Mouse (Mus musculus) liver, adult 10 weeks (tissue): ENCODE data around the gene Mchr1. TPM values are rescaled to one million over a fixed set of nuclear protein-coding genes. Genes with fewer than 3 reads are reported as not detected.

Source experiments
- polyA plus RNA-seq: library from polyadenylated mRNA; stranded (reverse); fragments of 350-450 nt; fragmentation: Illumina TruSeq; extraction: RNeasy Lipid Tissue Mini Kit (QIAGEN cat#74804); gene quantifications from one replicate; pipeline ENCODE4 v1.2.3, GENCODE M21; 2014; ENCODE audit warnings: low read depth, low replicate concordance

Gene Mchr1
- polyA plus RNA-seq, result not detected

DNA sequence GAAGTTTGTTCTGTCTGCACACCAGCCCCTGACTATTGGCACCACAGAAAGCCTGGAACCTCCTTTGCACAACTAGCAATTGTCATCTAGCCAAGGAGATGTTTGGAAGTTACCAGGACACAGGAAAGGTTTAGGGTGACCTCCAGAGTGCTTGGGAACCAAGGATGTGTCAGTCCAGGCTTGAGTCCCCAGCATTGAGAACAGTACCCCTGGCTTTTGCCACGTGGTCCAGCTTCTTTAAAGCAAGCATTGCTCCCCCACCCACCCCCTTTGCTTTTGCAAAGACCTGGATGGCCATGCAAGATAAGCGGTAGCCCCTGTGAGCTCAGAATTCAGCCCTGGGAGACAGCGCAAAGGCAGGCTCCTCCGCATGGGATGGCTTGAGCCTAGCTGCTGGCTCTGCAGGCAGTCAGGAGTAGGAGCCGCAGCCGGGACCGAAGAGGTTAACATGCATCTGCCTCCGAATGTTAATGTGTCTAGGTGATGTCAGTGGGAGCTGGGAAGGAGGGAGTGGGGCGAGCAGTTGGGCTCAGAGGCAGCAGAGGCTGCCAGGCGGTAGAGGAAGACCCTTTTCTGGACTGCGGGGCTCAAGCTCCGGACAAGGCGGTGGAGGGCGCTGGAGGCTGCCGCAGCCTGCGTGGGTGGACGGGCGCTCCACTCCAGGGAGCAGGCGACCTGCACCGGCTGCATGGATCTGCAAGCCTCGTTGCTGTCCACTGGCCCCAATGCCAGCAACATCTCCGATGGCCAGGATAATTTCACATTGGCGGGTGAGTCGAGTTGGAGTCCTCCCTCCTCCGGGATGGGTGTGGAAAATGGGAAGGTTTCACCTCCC lies at the start of gene Mchr1:
TSS of gene Mchr1 (plus strand) at position 414 of the 835 bp plus-strand sequence.

DNA sequence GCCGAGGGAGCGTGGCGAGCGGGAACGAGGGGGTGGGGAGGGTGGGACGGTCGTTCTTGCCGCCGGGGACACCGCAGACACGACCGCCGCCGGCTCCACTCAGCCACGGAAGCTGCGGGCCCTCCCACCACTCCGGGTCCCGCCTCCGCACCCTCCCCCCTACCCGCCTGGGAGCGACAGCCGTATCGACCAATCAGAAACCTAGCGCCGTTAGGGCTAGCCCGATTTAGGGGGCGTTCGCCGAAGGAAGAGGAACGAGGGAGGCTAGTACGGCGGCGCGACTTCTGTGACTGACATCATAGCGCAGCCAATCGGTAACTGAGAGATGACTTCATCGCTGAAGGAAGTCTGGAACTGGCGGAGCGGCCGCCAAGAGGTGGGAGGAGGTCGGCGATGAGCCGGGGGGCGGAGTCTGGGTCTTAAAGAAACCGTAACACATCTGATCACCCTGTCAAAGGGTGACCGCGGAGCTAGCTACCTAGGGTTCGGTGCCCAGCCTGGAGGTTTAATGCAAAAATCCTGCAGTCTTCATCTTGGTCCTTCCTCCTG lies 44.6 kb upstream of the Mchr1 start, which contains the start of gene Mrtfa:
TSS of gene Mrtfa (minus strand) at position 128 of the 549 bp plus-strand sequence.

Other genes starting within 250 kb of the Mchr1 start
- 0.58 TPM for gene Mrtfa, start 44.7 kb upstream of the Mchr1 start, polyA plus RNA-seq
- 108 TPM for gene Slc25a17, start 125.3 kb downstream of the Mchr1 start, polyA plus RNA-seq
- 274 TPM for gene St13, start 164.6 kb downstream of the Mchr1 start, polyA plus RNA-seq
- 10.6 TPM for gene Xpnpep3, start 164.6 kb downstream of the Mchr1 start, polyA plus RNA-seq
- gene Dnajb7, start 172.8 kb downstream of the Mchr1 start, polyA plus RNA-seq, result 0.66 TPM
- gene Rbx1, start 230.8 kb downstream of the Mchr1 start, polyA plus RNA-seq, result 49.2 TPM